Mouse (Mus musculus): ENCODE measurements at regions not wholly inside any gene's neighbourhood (a gene's known extent, or its start where the extent isn't known, plus 50 kb on each side); places are given as distances from the start of the nearest gene placed in this dataset.

GRCm38 (mm10) chr10:24444572-24444971 is 150.7 kb upstream of the Ccn2 start:
- no peak for DNase-seq

GRCm38 (mm10) chr10:24445036-24445435 is 150.2 kb upstream of the Ccn2 start:
- DNase-seq = no peak

DNA sequence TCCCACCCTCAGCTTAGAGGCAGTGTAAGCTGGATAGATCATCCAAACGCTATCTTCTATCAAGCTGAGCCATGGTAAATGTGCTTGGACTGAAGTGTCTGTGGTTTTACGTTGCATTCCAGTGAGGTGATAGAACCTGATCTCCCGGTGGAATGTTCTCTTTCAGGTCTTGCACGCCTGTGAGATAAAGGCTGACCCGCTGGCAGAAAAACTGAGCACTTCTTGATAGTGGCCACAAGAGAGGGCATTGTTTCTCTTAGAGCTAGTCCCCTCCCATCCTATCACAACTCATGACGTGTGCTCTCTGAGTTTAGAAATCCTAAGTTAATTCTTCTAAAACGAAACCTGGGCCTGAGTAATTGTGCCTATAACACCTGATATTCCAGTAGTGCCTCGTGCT is 149.1 kb upstream of the Ccn2 start:
- DNase-seq = no peak

- DNase-seq = no peak
Observed at GRCm38 (mm10) chr10:24447135-24447534, 148.1 kb upstream of the Ccn2 start.

DNA sequence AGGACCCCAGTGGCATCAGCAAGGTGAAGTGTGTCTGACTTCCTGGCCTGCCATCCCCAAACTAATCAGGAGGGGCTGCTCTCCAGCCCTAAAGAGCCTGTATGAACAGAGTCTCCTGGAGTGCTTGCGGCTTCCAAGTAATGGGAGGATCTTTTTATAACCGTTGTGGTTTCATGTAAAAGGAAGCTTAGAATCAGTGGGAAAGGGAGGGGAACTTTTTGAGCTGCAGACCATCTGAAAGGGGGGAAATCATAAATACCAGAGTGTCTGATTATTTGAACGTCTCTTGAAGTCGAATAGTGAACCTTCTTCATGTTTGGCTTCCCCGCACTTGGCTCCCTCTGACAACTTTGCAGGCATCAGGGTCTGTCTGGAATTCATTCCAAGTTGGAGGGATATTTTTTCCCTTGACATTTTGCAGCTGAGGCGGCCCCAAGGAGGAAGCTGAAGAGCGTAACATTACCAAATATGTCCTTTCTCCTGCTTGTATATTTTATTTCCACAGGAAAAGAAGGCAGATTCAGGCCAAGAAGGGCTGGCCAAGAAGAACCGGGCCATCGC is 147.2 kb upstream of the Ccn2 start:
- DNase-seq = peak; percentile 6 to 8

GRCm38 (mm10) chr10:24453507-24453906 is 141.7 kb upstream of the Ccn2 start:
- no peak for DNase-seq

DNA sequence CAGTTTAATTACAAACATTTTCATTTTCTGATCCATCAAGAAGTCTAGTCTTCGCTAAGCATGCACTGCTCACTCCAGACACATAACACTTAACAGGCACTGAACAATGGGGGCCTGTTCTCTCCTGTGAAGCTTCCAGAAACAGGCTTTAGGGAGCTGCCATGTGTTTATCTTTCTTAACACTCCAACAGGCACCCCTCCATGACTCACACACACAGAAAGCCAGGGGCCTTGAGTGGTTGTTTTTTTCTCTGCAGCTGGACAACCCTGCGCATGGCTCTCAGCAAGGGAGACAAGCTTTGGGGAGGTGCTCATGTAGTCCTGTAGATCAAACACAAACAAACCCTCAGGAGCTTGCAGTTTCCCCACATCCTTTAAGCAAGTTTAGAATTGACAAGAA is 136.6 kb upstream of the Ccn2 start:
- peak in 1 of 2 experiments; percentile 20 for DNase-seq

DNA sequence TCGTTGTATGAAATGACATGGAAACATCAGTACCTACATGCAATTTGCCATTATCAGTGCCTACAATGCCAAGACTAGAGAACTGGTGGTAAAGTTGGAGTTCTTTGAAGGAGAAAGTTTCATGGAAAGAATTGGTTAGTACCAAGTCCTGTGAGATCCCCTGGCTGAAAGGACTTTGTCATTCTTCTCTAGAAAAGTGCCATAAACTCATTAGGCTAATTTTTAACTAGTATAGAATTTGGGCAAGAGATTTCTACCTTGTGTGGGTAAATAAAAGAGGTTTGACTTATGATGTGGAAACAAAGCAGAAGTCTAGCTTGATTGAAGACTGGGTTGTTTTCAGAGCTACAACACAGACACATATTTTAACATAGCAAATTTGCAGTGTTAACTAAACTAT is 131.4 kb upstream of the Ccn2 start:
- DNase-seq = no peak

- no peak for DNase-seq
Observed at GRCm38 (mm10) chr10:24464377-24464776, 130.9 kb upstream of the Ccn2 start.

DNA sequence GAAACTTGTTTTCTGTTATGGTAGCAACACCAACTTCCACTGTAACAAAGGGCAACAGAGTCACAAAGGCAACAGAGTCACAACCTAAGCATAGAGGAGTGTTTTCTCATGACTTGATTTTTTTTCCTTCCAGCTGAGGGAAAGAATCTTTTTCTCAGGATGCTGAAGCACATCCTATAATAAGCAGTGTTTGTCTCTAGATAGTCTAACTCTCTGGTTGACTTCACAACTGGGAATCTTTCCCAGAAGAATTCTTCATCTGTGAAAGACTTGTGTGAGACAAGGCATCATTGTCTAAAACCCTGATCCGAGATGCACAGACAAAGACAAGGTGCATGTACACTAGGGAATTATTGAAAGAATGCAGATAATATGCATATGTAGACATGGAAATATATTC is 125.5 kb upstream of the Ccn2 start:
- no peak for DNase-seq

DNA sequence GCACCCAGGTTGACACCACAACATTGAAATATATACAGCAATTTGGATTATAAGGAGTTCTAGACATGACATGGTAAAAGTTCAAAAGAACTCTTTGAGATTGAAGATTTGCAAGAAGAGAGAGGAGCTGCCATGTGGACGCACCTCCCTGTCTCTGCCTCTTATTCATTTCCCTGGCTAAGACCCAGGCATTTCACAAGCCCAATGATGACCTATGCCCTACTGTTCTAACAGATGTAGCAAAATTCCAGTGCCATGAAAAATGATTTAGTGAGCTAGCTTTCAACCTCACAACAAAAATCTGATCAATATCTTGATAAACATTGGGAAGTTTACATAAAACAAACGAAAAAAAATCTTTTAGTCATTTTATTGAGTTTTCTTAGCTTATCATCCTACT is 123.7 kb upstream of the Ccn2 start:
- DNase-seq = peak; percentile 34 to 55

DNA sequence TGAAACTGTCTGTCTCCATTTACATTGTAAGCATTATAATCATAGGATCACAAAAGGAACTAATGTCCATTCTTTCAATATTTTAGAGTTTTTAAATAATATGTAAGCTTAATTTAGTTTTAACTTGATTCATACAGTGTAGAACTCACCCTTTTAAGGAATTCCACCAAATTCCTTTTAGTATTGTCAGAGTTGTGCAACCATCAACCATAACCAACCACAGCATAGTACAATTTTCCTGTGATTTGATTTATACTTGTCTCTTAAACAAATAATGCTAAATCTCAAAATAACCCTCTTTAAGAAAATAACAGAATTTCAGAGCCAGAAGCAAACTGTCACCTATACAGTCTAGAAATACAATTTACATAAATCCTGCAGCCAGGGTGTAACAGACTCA is 119.0 kb upstream of the Ccn2 start:
- DNase-seq = no peak

DNA sequence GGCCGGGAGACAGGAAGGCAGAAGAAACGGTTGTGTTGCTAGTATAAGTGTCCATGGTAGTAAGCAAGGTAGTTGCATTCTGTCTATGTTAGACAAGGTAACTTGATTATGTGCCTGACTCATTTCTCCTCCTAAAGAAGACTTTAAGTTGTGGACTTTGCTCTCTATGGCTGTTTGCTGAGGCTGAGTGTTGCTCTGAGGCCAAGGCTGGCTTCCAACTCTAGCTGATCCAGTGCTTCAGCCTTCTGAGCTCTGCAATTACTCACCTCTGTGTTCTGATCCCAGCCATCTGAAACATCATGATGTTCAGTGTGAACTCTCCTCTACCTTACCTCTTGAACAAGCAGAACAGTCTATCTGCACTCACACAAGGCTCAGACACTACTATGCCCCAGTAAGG is 116.7 kb upstream of the Ccn2 start:
- no peak for DNase-seq

- no peak for DNase-seq
Observed at GRCm38 (mm10) chr10:24479148-24479547, 116.1 kb upstream of the Ccn2 start.

GRCm38 (mm10) chr10:24481926-24482612 is 113.2 kb upstream of the Ccn2 start:
- DNase-seq = no peak

DNA sequence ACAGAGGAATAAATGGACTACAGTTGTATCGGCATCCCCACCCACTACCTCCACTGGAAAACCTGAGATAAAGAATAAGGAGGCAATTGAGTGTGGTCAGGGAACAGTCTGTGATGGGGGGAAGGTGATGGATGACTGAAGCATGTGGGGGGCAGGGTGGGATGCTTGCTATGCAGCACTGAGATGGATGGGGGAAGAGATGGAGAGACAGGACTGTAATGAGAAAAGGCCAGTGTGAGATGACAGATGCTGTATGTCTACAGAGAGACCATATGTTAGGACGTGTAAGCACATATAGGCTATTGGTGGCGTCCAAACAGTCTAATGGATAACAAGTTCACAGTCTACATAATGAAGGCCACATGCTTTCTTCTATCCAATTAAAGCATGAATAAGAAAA is 112.2 kb upstream of the Ccn2 start:
- no peak for DNase-seq

DNA sequence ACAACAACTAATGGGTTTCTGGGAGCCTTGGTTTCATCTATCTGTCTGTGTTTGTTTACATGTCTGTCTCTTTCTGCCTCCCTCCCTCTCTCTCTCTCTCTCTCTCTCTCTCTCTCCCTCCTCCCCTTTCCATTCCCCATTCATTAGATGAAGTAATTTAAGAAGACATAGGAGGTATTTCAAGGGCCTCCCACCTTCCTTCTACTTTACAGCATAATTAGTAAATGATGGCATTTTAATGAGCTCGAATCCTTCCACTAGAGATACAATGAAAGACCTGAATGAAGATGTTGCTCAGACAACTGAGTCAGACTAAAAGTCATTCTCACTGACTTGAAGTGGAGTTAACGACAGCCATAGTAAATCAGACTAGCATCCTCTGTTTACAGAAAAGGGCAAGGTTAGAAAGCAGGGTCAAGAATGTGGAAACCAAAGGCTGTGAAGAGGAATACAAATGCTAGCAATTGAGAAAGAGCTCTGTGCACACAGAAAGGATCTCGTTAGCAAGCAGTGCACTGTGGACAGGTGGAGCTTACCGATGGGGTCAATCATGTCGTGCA is 111.1 kb upstream of the Ccn2 start:
- no peak for DNase-seq

- no peak for DNase-seq
Observed at GRCm38 (mm10) chr10:24485461-24485860, 109.8 kb upstream of the Ccn2 start.

- DNase-seq = no peak
Observed at GRCm38 (mm10) chr10:24486224-24486623, 109.0 kb upstream of the Ccn2 start.

GRCm38 (mm10) chr10:24487915-24488314 is 107.3 kb upstream of the Ccn2 start:
- no peak for DNase-seq

DNA sequence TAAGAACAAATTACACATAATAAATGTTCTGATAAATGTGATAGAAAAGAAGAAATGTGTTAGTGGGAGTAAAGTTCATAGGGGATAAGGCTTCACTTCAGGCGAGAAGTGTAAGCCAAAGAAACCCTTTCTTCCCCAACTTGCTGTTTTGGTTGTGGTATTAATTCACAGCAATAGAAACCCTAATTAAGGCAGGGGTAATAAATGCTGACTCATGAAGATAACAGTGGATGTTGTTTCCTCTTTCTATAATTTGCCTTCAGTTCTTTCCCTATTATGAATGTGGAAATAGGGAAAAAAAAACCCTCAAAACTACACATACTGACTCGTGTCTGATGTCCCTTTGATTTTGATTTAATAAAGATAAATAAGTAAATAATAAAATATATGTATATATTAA is 104.8 kb upstream of the Ccn2 start:
- no peak for DNase-seq

GRCm38 (mm10) chr10:24491848-24492247 is 103.4 kb upstream of the Ccn2 start:
- peak in 1 of 2 experiments; percentile 5 for DNase-seq

DNA sequence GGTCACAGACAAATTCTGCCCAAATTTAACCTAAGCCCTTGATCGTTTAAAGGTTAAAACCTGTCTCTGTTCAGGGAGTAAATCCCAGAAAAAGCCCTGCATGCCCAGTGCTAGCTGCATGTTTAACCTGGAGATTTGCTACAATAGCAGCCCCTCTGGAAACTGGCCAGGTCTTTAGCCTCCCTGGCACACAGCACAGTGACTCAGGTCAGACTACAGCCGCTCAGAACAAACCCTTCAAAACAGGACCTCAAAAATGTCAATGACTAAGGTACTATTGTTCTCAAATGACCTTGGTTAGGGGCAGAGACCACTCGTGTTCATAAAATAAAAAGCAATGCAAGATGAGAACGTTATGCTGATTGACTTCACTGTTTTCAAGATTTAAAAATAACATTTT is 101.8 kb upstream of the Ccn2 start:
- DNase-seq = peak; percentile 78 to 80

DNA sequence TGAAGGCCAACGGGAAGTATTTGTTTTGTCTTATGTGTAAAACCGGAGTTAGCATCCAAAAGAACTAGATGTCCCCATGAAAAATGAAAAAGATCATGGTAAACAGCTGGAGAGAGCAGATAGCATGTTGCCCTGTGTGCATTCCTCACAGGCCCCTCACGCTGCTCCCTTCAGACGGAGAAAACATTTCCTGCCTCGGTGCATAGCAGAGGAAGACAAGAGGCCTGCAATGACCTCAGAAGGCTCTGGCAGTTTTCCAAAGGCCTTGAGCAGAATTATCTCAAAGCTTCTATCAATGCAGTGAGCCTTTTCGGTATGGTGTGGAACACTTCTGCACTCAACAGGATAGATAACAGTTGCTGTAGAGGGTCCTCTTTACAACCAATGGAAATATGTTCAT is 101.3 kb upstream of the Ccn2 start:
- DNase-seq = peak; percentile 69 to 81

Data from adrenal gland, postnatal 36 days (tissue).